Mouse (Mus musculus): ENCODE measurements at regions not wholly inside any gene's neighbourhood (a gene's known extent, or its start where the extent isn't known, plus 50 kb on each side); places are given as distances from the start of the nearest gene placed in this dataset.

GRCm38 (mm10) chr15:61489731-61490130, 566.9 kb upstream of the A1bg start:
- TF ChIP-seq CTCF (IDR thresholded peaks at IDR 0.05; ENCODE audit: low read depth, low read length), result no peak
- no peak for TF ChIP-seq POLR2A (IDR thresholded peaks at IDR 0.05; ENCODE audit: extremely low read depth, insufficient read depth, low read length)

All from liver, adult 2 months (tissue).